Mouse (Mus musculus): ENCODE results near the gene Elmo2.

- TF ChIP-seq CTCF (conservative IDR thresholded peaks at IDR 0.05; ENCODE audit: low read length) (no peak), POU5F1 (IDR thresholded peaks at IDR 0.05; ENCODE audit: borderline replicate concordance, low read length) (no peak), NANOG (IDR thresholded peaks at IDR 0.05; ENCODE audit: borderline replicate concordance, low read length) (no peak)
Observed at GRCm38 (mm10) chr2:165319503-165319902, 6.8 kb downstream of the Elmo2 start.

All from E14TG2a.4 (cell line).